Mouse (Mus musculus): ENCODE data around the gene Prune1.

GRCm38 (mm10) chr3:95280747-95281146 is 1.1 kb downstream of the Prune1 start:
- TF ChIP-seq CTCF (IDR thresholded peaks at IDR 0.05; ENCODE audit: low read depth) (no peak), EP300 (optimal IDR thresholded peaks at IDR 0.05) (no peak)
